In genomic region chr12:12940466-12941128, GRCm38 (mm10) we compare ENCODE assay signal across 8 mouse cellular contexts. TPM values are rescaled to one million over a fixed set of nuclear protein-coding genes. Genes with fewer than 3 reads are reported as not detected.
DNase-seq lines count a peak whose midpoint lies in the region; ATAC-seq and TF ChIP-seq lines count a peak whose summit lies in the region.

No protein-coding gene starts in this region.

- H3K4me3 ChIP-seq in megakaryocyte, embryonic 14.5 days (replicated peaks) = peak overlapping the region; percentile 91
- H3K4me3 ChIP-seq in embryonic facial prominence, embryonic 13.5 days = peak overlapping the region; percentile 74
- peak overlapping the region; percentile 98 for H3K4me3 ChIP-seq in hindbrain, embryonic 10.5 days
- peak overlapping the region; percentile 73 for H3K4me3 ChIP-seq in midbrain, embryonic 11.5 days (ENCODE audit: low read depth, low read length)
- peak overlapping the region; percentile 68 for H3K4me3 ChIP-seq in stomach, postnatal 0 days (ENCODE audit: low read depth, low read length)

- H3K27me3 ChIP-seq in megakaryocyte, embryonic 14.5 days (replicated peaks) = peaks cover 11% of the 10 kb centered on the region
- H3K27me3 ChIP-seq in embryonic facial prominence, embryonic 13.5 days = peaks cover 7% of the 10 kb centered on the region
- peaks cover 11% of the 10 kb centered on the region for H3K27me3 ChIP-seq in hindbrain, embryonic 10.5 days (ENCODE audit: insufficient read depth, poor library complexity, severe bottlenecking)
- no peaks in the 10 kb centered on the region for H3K27me3 ChIP-seq in midbrain, embryonic 11.5 days (ENCODE audit: control insufficient read depth, insufficient read depth, low read length)
- no peaks in the 10 kb centered on the region for H3K27me3 ChIP-seq in stomach, postnatal 0 days (ENCODE audit: control insufficient read depth, insufficient read depth, low read length)

- no peak for TF ChIP-seq CTCF in stomach, postnatal 0 days (IDR thresholded peaks at IDR 0.05; ENCODE audit: low read depth)

- H3K36me3 ChIP-seq in megakaryocyte, embryonic 14.5 days (replicated peaks; ENCODE audit: low read length) = peaks cover 46% of the 10 kb centered on the region
- peaks cover 16% of the 10 kb centered on the region for H3K36me3 ChIP-seq in embryonic facial prominence, embryonic 13.5 days
- peaks cover 48% of the 10 kb centered on the region for H3K36me3 ChIP-seq in hindbrain, embryonic 10.5 days
- H3K36me3 ChIP-seq in midbrain, embryonic 11.5 days (ENCODE audit: control insufficient read depth, insufficient read depth, low read length) = peaks cover 13% of the 10 kb centered on the region; the same call in 1 of the 2 replicates
- H3K36me3 ChIP-seq in stomach, postnatal 0 days (ENCODE audit: control insufficient read depth, insufficient read depth, low read length) = no peaks in the 10 kb centered on the region

- peak; percentile 75 for DNase-seq in hindbrain, embryonic 10.5 days (ENCODE audit: low spot score)
- DNase-seq in layer of hippocampus, postnatal 25 days (ENCODE audit: extremely low spot score in 1 of 2, low spot score in 1 of 2) = peak; percentile 32 to 36
- DNase-seq in midbrain, embryonic 11.5 days (ENCODE audit: low spot score, missing footprints) = peak; percentile 97
- DNase-seq in stomach, postnatal 0 days (ENCODE audit: low spot score) = peak; percentile 39

- WGBS in embryonic facial prominence, embryonic 13.5 days = under 1% methylated on average over 13 of the region's 13 CpGs
- WGBS in hindbrain, embryonic 10.5 days = 0% methylated on average over 13 of the region's 13 CpGs
- WGBS in midbrain, embryonic 11.5 days = under 1% methylated on average over 12 of the region's 13 CpGs
- WGBS in stomach, postnatal 0 days = 2% methylated on average over 13 of the region's 13 CpGs

- peak overlapping the region; percentile 96 for H3K4me2 ChIP-seq in embryonic facial prominence, embryonic 13.5 days
- peak overlapping the region; percentile 94 for H3K4me2 ChIP-seq in midbrain, embryonic 11.5 days
- H3K4me2 ChIP-seq in stomach, postnatal 0 days (replicated peaks; ENCODE audit: low read depth) = peak overlapping the region; percentile 97

- H3K9ac ChIP-seq in embryonic facial prominence, embryonic 13.5 days = peak overlapping the region; percentile 85
- H3K9ac ChIP-seq in midbrain, embryonic 11.5 days (ENCODE audit: low read length) = peak overlapping the region; percentile 93
- peak overlapping the region; percentile 65 for H3K9ac ChIP-seq in stomach, postnatal 0 days (ENCODE audit: low read length)

- peaks cover 50% of the 10 kb centered on the region for H3K4me1 ChIP-seq in megakaryocyte, embryonic 14.5 days
- H3K4me1 ChIP-seq in embryonic facial prominence, embryonic 13.5 days = peaks cover 28% of the 10 kb centered on the region
- H3K4me1 ChIP-seq in hindbrain, embryonic 10.5 days (replicated peaks) = peaks cover 34% of the 10 kb centered on the region
- peaks cover 23% of the 10 kb centered on the region for H3K4me1 ChIP-seq in midbrain, embryonic 11.5 days (ENCODE audit: control insufficient read depth, insufficient read depth, low read length)
- H3K4me1 ChIP-seq in stomach, postnatal 0 days (replicated peaks; ENCODE audit: control insufficient read depth, insufficient read depth) = no peaks in the 10 kb centered on the region; the same call in none of the 2 replicates

- H3K27ac ChIP-seq in embryonic facial prominence, embryonic 13.5 days = peak overlapping the region; percentile 91
- peak overlapping the region; percentile 98 for H3K27ac ChIP-seq in hindbrain, embryonic 10.5 days
- H3K27ac ChIP-seq in midbrain, embryonic 11.5 days (ENCODE audit: low read depth, low read length) = peak overlapping the region; percentile 91
- no peak overlapping the region for H3K27ac ChIP-seq in stomach, postnatal 0 days (replicated peaks)

- ATAC-seq in megakaryocyte, adult 5-6 weeks (ENCODE audit: poor library complexity, severe bottlenecking) = no peak
- no peak for ATAC-seq in embryonic facial prominence, embryonic 13.5 days (ENCODE audit: insufficient number of reproducible peaks, insufficient read depth, low FRiP score, low TSS enrichment, low read depth)
- peak; percentile 13 for ATAC-seq in midbrain, embryonic 11.5 days (ENCODE audit: low FRiP score)
- no peak for ATAC-seq in stomach, postnatal 0 days (ENCODE audit: low FRiP score, low TSS enrichment)
- ATAC-seq in inflammation-experienced regulatory T-cells, adult 6 months = no peak

- H3K9me3 ChIP-seq in megakaryocyte, embryonic 14.5 days = no peaks in the 10 kb centered on the region
- H3K9me3 ChIP-seq in embryonic facial prominence, embryonic 13.5 days = no peaks in the 10 kb centered on the region
- H3K9me3 ChIP-seq in hindbrain, embryonic 10.5 days = no peaks in the 10 kb centered on the region
- no peaks in the 10 kb centered on the region for H3K9me3 ChIP-seq in midbrain, embryonic 11.5 days (ENCODE audit: control insufficient read depth, low read length)
- no peaks in the 10 kb centered on the region for H3K9me3 ChIP-seq in stomach, postnatal 0 days (ENCODE audit: control insufficient read depth, low read length)

- TF ChIP-seq EP300 in stomach, postnatal 0 days (optimal IDR thresholded peaks at IDR 0.05) = no peak

RNA-seq across cellular contexts. Expression of gene Mycn, which starts 1.1 kb away (rescaled TPM):
- 77.9 and 202 TPM in 2 replicates for polyA plus RNA-seq in megakaryocyte, embryonic 14.5 days (2012; ENCODE audit: insufficient read depth, low replicate concordance)
- 0.16 and 0.67 TPM in 2 replicates for total RNA-seq in megakaryocyte, adult 5-6 weeks (2015)
- total RNA-seq in megakaryocyte, adult 5-6 weeks (2017) = 0.08 and 0.11 TPM in 2 replicates
- polyA plus RNA-seq in embryonic facial prominence, embryonic 13.5 days (2015; fragmentation: Nextera tagmentation; extraction: Ambion mirVana) = 35.5 and 43.4 TPM in 2 replicates
- 128 and 150 TPM in 2 replicates for polyA plus RNA-seq in hindbrain, embryonic 10.5 days (2016; fragmentation: Nextera tagmentation; extraction: Ambion mirVana)
- 10 to 100 TPM; 12.2 to 14.1 TPM for total RNA-seq in layer of hippocampus, postnatal 25 days (2021)
- polyA plus RNA-seq in midbrain, embryonic 11.5 days (2014; fragmentation: Nextera tagmentation; extraction: Ambion mirVana) = 86.8 and 99.1 TPM in 2 replicates
- 14.0 TPM in 2 replicates for polyA plus RNA-seq in stomach, postnatal 0 days (2015; fragmentation: Nextera tagmentation; extraction: Ambion mirVana)
- not detected for polyA plus RNA-seq in inflammation-experienced regulatory T-cells, adult 6 months (2017; shearing (Covaris generic))

Comparison
In these comparisons a context has a peak if more than half of its experiments do, and no peak if none do; other contexts are left out.
1. DNase-seq: peak in every context shown above with its lines; median percentile 97 in midbrain, embryonic 11.5 days; 75 in hindbrain, embryonic 10.5 days; 39 in stomach, postnatal 0 days; 34 in layer of hippocampus, postnatal 25 days.
2. RNA of gene Mycn, which starts 1.1 kb away (polyA plus RNA-seq): 128 to 150 TPM in hindbrain, embryonic 10.5 days, 86.8 to 99.1 TPM in midbrain, embryonic 11.5 days, 77.9 to 202 TPM in megakaryocyte, embryonic 14.5 days, 35.5 to 43.4 TPM in embryonic facial prominence, embryonic 13.5 days and 14.0 TPM in stomach, postnatal 0 days; not detected in inflammation-experienced regulatory T-cells, adult 6 months; every median in the first group is over 10 times any median in the second.
3. Peak in every context shown above with its lines, with median percentiles within 50 percentile points of each other: H3K4me3 ChIP-seq, H3K4me2 ChIP-seq and H3K9ac ChIP-seq.